Mouse (Mus musculus) bone marrow macrophage, adult 2 months (primary cell): ENCODE results near the gene Nebl.

ENCODE experiments used
- CTCF ChIP-seq: IDR thresholded peaks from 2 replicates; pipeline ENCODE4 v1.5.1; 2012; ENCODE audit warnings: low read depth, mild to moderate bottlenecking, low read length, moderate library complexity
- POLR2A ChIP-seq: IDR thresholded peaks from 2 replicates; pipeline ENCODE4 v1.6.1; 2012; ENCODE audit warnings: mild to moderate bottlenecking, low read depth, low read length, borderline replicate concordance

- TF ChIP-seq CTCF (no peak), POLR2A (no peak)
These were observed 355.3 kb downstream of the Nebl start for GRCm38 (mm10) chr2:17375916-17376315.
